Mouse (Mus musculus) activated CD4-positive, CD25-positive, alpha-beta regulatory T cell (primary cell): ENCODE measurements around the gene Fcrls. TPM values are rescaled to one million over a fixed set of nuclear protein-coding genes. Genes with fewer than 3 reads are reported as not detected.

Source experiments
- polyA plus RNA-seq, 2 experiments: library from polyadenylated mRNA; unstranded; fragments of 100-300 nt; shearing (Covaris generic); gene quantifications; one replicate each; pipeline ENCODE4 v1.2.1; 2017

Fcrls gene
- 1 to 10 TPM in 1 of 2 experiments, not detected in 1; 2.1 TPM for polyA plus RNA-seq

GRCm38 (mm10) chr3:87263436-87263835 is at the start of gene Fcrls:
Gene Fcrls (minus strand): TSS chr3:87263738.

Other genes starting within 250 kb of the Fcrls start
- under 1 TPM; 0.02 to 0.15 TPM for gene Kirrel, start 89.0 kb downstream of the Fcrls start, polyA plus RNA-seq
- gene Cd5l, start 94.1 kb upstream of the Fcrls start, polyA plus RNA-seq, result 1 to 10 TPM; 1.4 to 6.3 TPM
- 10 to 100 TPM in 1 of 2 experiments, 1 to 10 TPM in 1; 2.2 to 27.3 TPM for gene Fcrl1, start 112.6 kb upstream of the Fcrls start, polyA plus RNA-seq
- gene Fcrl5, start 172.0 kb upstream of the Fcrls start, polyA plus RNA-seq, result under 1 TPM in 1 of 2 experiments, not detected in 1; 0.26 TPM